Mouse (Mus musculus): ENCODE measurements around the gene Gm17657. TPM values are rescaled to one million over a fixed set of nuclear protein-coding genes. Genes with fewer than 3 reads are reported as not detected.

The Gm17657 gene
- polyA plus RNA-seq, 1 experiment from 2014 or later = not detected

GRCm38 (mm10) chr17:29490713-29491581, 58.5 kb downstream of the Gm17657 start, which contains the start of gene Pim1:
TSS of gene Pim1 (plus strand) at chr17:29490753.
- Histone ChIP-seq H3K9ac (peak within 1 kb of the TSS; percentile 94), H3K4me2 (peak within 1 kb of the TSS; percentile 78), H3K36me3 (peaks cover 14% of the 10 kb centered on the region), H3K27me3 (no peaks in the 10 kb centered on the region), H3K4me1 (peaks cover 27% of the 10 kb centered on the region), H3K9me3 (no peaks in the 10 kb centered on the region), H3K4me3 (peak within 1 kb of the TSS; percentile 91), H3K27ac (peak within 1 kb of the TSS; percentile 96)
- under 1% methylated on average over 99 of the region's 99 CpGs for WGBS
- ATAC-seq (ENCODE audit: insufficient number of reproducible peaks, insufficient read depth, low FRiP score, low TSS enrichment, low read depth) = peak; percentile 73

GRCm38 (mm10) chr17:29489971-29490712, 59.3 kb downstream of the Gm17657 start:
- Histone ChIP-seq H3K36me3 (peaks cover 14% of the 10 kb centered on the region), H3K27ac (peak overlapping the region; percentile 96), H3K27me3 (no peaks in the 10 kb centered on the region), H3K9me3 (no peaks in the 10 kb centered on the region), H3K4me3 (peak overlapping the region; percentile 91), H3K9ac (peak overlapping the region; percentile 81), H3K4me1 (peaks cover 27% of the 10 kb centered on the region), H3K4me2 (peak overlapping the region; percentile 78)
- ATAC-seq (ENCODE audit: insufficient number of reproducible peaks, insufficient read depth, low FRiP score, low TSS enrichment, low read depth) = peak; percentile 90
- WGBS = 2% methylated on average over 54 of the region's 68 CpGs

- Histone ChIP-seq H3K9ac (peak overlapping the region; percentile 81), H3K4me1 (peaks cover 22% of the 10 kb centered on the region), H3K9me3 (no peaks in the 10 kb centered on the region), H3K4me2 (peak overlapping the region; percentile 78), H3K27me3 (no peaks in the 10 kb centered on the region), H3K27ac (peak overlapping the region; percentile 95), H3K36me3 (peaks cover 9% of the 10 kb centered on the region), H3K4me3 (peak overlapping the region; percentile 91)
- 5% methylated on average over 30 of the region's 30 CpGs for WGBS
- no peak for ATAC-seq (ENCODE audit: insufficient number of reproducible peaks, insufficient read depth, low FRiP score, low TSS enrichment, low read depth)
These were observed 60.2 kb downstream of the Gm17657 start for GRCm38 (mm10) chr17:29488978-29489970.

- 79% methylated on average over 8 of the region's 8 CpGs for WGBS
- Histone ChIP-seq H3K27me3 (no peaks in the 10 kb centered on the region), H3K27ac (no peak overlapping the region), H3K9me3 (no peaks in the 10 kb centered on the region), H3K4me1 (peaks cover 16% of the 10 kb centered on the region), H3K9ac (no peak overlapping the region), H3K4me3 (no peak overlapping the region), H3K36me3 (peaks cover under 1% of the 10 kb centered on the region; the same call in 1 of the 2 replicates), H3K4me2 (peak overlapping the region; percentile 78; the same call in 1 of the 2 replicates)
- no peak for ATAC-seq (ENCODE audit: insufficient number of reproducible peaks, insufficient read depth, low FRiP score, low TSS enrichment, low read depth)
These were observed 61.0 kb downstream of the Gm17657 start for GRCm38 (mm10) chr17:29488257-29488977.

GRCm38 (mm10) chr17:29485336-29486233, 63.9 kb downstream of the Gm17657 start:
- no peaks in the 10 kb centered on the region for H3K36me3 ChIP-seq
- no peaks in the 10 kb centered on the region for H3K27me3 ChIP-seq
- no peak overlapping the region for H3K9ac ChIP-seq
- no peak overlapping the region for H3K27ac ChIP-seq
- no peak overlapping the region for H3K4me2 ChIP-seq
- WGBS = 69% methylated on average over 3 of the region's 3 CpGs
- no peak for ATAC-seq (ENCODE audit: insufficient number of reproducible peaks, insufficient read depth, low FRiP score, low TSS enrichment, low read depth)
- H3K4me3 ChIP-seq = no peak overlapping the region
- peaks cover 10% of the 10 kb centered on the region for H3K4me1 ChIP-seq
- peaks cover 6% of the 10 kb centered on the region; the same call in 1 of the 2 replicates for H3K9me3 ChIP-seq

- peaks cover 10% of the 10 kb centered on the region for H3K4me1 ChIP-seq
- H3K9ac ChIP-seq = no peak overlapping the region
- 100% methylated on average over 2 of the region's 2 CpGs for whole genome bisulfite sequencing
- no peaks in the 10 kb centered on the region for H3K27me3 ChIP-seq
- no peak overlapping the region for H3K4me3 ChIP-seq
- peaks cover 6% of the 10 kb centered on the region; the same call in 1 of the 2 replicates for H3K9me3 ChIP-seq
- ATAC-seq (ENCODE audit: insufficient number of reproducible peaks, insufficient read depth, low FRiP score, low TSS enrichment, low read depth) = no peak
- no peaks in the 10 kb centered on the region for H3K36me3 ChIP-seq
- no peak overlapping the region for H3K27ac ChIP-seq
- no peak overlapping the region for H3K4me2 ChIP-seq
These were observed 65.0 kb downstream of the Gm17657 start for GRCm38 (mm10) chr17:29484431-29484830.

GRCm38 (mm10) chr17:29483282-29483681, 66.2 kb downstream of the Gm17657 start:
- H3K27ac ChIP-seq = no peak overlapping the region
- no peak for ATAC-seq (ENCODE audit: insufficient number of reproducible peaks, insufficient read depth, low FRiP score, low TSS enrichment, low read depth)
- H3K9me3 ChIP-seq = peaks cover 6% of the 10 kb centered on the region; the same call in 1 of the 2 replicates
- 99% methylated on average over 2 of the region's 2 CpGs for WGBS
- no peak overlapping the region for H3K9ac ChIP-seq
- no peaks in the 10 kb centered on the region for H3K4me1 ChIP-seq
- H3K36me3 ChIP-seq = no peaks in the 10 kb centered on the region
- no peak overlapping the region for H3K4me3 ChIP-seq
- no peaks in the 10 kb centered on the region for H3K27me3 ChIP-seq
- H3K4me2 ChIP-seq = no peak overlapping the region

GRCm38 (mm10) chr17:29482632-29483031, 66.8 kb downstream of the Gm17657 start:
- 93% methylated on average over 7 of the region's 7 CpGs for WGBS
- Histone ChIP-seq H3K36me3 (no peaks in the 10 kb centered on the region), H3K9me3 (peaks cover 6% of the 10 kb centered on the region; the same call in 1 of the 2 replicates), H3K4me1 (no peaks in the 10 kb centered on the region), H3K9ac (no peak overlapping the region), H3K4me2 (no peak overlapping the region), H3K27ac (no peak overlapping the region), H3K4me3 (no peak overlapping the region), H3K27me3 (no peaks in the 10 kb centered on the region)
- no peak for ATAC-seq (ENCODE audit: insufficient number of reproducible peaks, insufficient read depth, low FRiP score, low TSS enrichment, low read depth)

GRCm38 (mm10) chr17:29480256-29480655, 69.2 kb downstream of the Gm17657 start:
- WGBS = 84% methylated on average over 2 of the region's 2 CpGs
- no peaks in the 10 kb centered on the region for H3K4me1 ChIP-seq
- no peaks in the 10 kb centered on the region for H3K27me3 ChIP-seq
- no peaks in the 10 kb centered on the region for H3K36me3 ChIP-seq
- no peak overlapping the region for H3K9ac ChIP-seq
- no peak overlapping the region for H3K4me2 ChIP-seq
- H3K4me3 ChIP-seq = no peak overlapping the region
- no peak for ATAC-seq (ENCODE audit: insufficient number of reproducible peaks, insufficient read depth, low FRiP score, low TSS enrichment, low read depth)
- peaks cover 6% of the 10 kb centered on the region; the same call in 1 of the 2 replicates for H3K9me3 ChIP-seq
- H3K27ac ChIP-seq = no peak overlapping the region

GRCm38 (mm10) chr17:29478271-29478670, 71.2 kb downstream of the Gm17657 start:
- ATAC-seq (ENCODE audit: insufficient number of reproducible peaks, insufficient read depth, low FRiP score, low TSS enrichment, low read depth) = no peak
- no peak overlapping the region for H3K4me2 ChIP-seq
- no peaks in the 10 kb centered on the region for H3K27me3 ChIP-seq
- H3K36me3 ChIP-seq = no peaks in the 10 kb centered on the region
- 86% methylated on average over 4 of the region's 4 CpGs for WGBS
- peaks cover 6% of the 10 kb centered on the region for H3K9me3 ChIP-seq
- H3K4me1 ChIP-seq = no peaks in the 10 kb centered on the region
- H3K27ac ChIP-seq = no peak overlapping the region
- no peak overlapping the region for H3K9ac ChIP-seq
- H3K4me3 ChIP-seq = no peak overlapping the region
